Mouse (Mus musculus) stomach, postnatal 0 days (tissue): ENCODE data around the gene Rgs8.

Experiments
- CTCF ChIP-seq: IDR thresholded peaks from 2 replicates; pipeline ENCODE4 v1.5.1; 2016; ENCODE audit warnings: antibody characterized with exemption, low read depth, mild to moderate bottlenecking, moderate library complexity
- EP300 ChIP-seq: optimal IDR thresholded peaks from 2 replicates; pipeline ENCODE3; 2016; ENCODE audit warnings: antibody characterized with exemption

- no peak for TF ChIP-seq CTCF
- TF ChIP-seq EP300 = no peak
Measured at GRCm38 (mm10) chr1:153733181-153733580, 80.4 kb downstream of the Rgs8 start.
